Mouse (Mus musculus) spleen, postnatal 0 days (tissue): ENCODE data around the gene Armh3. TPM values are rescaled to one million over a fixed set of nuclear protein-coding genes. Genes with fewer than 3 reads are reported as not detected.

ENCODE experiments used
- polyA plus RNA-seq: library from polyadenylated mRNA; unstranded; fragments of >200 nt; fragmentation: Nextera tagmentation; extraction: Ambion mirVana; gene quantifications from 2 replicates; pipeline ENCODE4 v1.2.1, GENCODE M21; 2015

Armh3 gene
- polyA plus RNA-seq: 4.9 and 7.0 TPM in 2 replicates

GRCm38 (mm10) chr19:45997785-45998693 lies at the start of gene Armh3:
Gene Armh3, minus strand, starts transcription at chr19:45998488.

DNA sequence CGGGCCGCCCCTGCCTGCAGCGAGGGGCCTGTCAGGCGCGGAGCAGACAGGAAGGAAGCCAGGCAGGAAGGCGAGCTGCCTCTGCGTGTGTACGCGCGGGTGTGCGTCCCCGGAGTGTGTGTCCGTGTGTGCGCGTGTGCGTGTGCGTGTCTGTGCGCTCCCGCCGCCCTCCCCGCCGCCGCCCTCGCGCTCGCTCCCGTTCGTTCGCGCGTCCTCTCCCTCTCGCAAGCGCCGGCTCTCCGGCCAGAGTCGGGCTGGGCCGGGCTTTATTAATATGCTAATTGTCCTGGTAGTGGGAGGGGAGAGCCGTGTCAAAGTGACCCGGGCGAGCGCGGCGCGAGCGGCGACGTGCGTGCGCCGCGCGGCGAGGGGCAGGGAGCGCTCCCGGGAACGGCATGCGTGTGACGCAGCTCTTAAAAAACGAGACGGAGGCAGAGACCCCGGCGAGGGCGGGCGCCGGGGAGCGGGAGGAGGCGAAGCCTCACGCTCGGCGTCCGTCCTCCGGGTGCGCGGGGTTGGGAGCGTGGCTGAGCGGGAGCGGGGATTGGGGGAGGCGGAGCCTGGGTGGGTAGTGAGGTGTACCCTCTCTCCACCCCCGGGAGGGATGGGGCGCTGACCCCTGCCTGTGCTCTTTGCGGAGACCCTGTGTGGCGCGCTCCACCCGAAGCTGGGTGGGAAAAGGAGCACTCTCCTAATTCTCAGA lies 46.9 kb upstream of the Armh3 start, which contains the start of gene Ldb1:
Ldb1 (minus strand) TSS at position 222 of the 703 bp plus-strand sequence.

GRCm38 (mm10) chr19:46044271-46044992 lies 46.1 kb upstream of the Armh3 start, which contains the start of gene Pprc1:
Gene Pprc1, plus strand, starts transcription at chr19:46044886.

GRCm38 (mm10) chr19:46003371-46004226 lies 5.3 kb upstream of the Armh3 start, which contains the start of gene Hps6:
Gene Hps6, plus strand, starts transcription at chr19:46003508.

GRCm38 (mm10) chr19:45815831-45816405 lies 182.4 kb downstream of the Armh3 start, which contains the start of gene Kcnip2:
Gene Kcnip2, minus strand, starts transcription at chr19:45816061.

DNA sequence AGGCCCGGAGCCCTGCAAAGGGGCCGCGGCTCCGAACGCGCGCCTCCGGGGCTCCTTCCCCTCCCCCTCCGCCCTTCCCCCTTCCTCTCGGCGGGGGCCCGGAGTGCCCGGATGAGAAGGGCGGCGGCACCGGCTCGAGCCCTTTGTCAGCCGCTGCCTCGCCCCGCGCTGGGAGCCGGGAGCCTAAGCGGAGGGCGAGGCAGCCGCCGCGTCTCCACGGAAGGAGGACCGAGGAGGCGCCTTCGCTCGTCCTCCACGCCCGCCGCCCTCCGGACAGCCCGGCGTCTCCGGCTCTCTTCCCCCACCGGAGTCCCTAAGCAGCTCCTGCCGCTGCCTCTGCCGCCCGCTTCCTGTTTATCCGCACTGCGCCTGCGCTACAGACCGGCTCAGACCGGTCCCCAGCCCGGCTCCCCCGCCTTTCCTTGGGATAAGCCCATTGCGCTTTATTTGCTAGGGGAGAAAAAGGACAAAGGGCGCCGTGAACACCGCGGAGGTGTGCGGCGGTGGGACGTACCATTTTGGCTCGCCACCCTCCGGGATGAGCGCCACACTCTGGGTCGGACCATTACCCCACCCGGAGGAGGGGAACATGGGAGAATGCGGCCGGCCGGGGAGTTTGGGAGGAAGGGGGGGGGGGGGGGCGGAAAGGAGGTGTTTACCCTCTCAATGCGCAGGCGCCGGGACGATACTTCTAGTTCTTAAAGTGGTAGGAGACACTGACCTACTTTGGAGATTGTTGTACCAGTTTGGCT lies 214.9 kb downstream of the Armh3 start, which contains the start of gene Mgea5:
Mgea5 (minus strand) TSS at position 657 of the 752 bp plus-strand sequence.

Other genes starting within 250 kb of the Armh3 start
- gene Npm3, start 248.9 kb downstream of the Armh3 start, polyA plus RNA-seq: 17.4 and 20.0 TPM in 2 replicates
- gene Mgea5, start 214.7 kb downstream of the Armh3 start, polyA plus RNA-seq: 30.5 and 36.3 TPM in 2 replicates
- gene Kcnip2, start 182.4 kb downstream of the Armh3 start, polyA plus RNA-seq: 1.1 and 1.3 TPM in 2 replicates
- 3.2 and 3.6 TPM in 2 replicates for gene Hps6, start 5.0 kb upstream of the Armh3 start, polyA plus RNA-seq
- 15.5 and 19.1 TPM in 2 replicates for gene Pprc1, start 46.4 kb upstream of the Armh3 start, polyA plus RNA-seq
- gene Ldb1, start 46.7 kb upstream of the Armh3 start, polyA plus RNA-seq: 68.1 and 78.3 TPM in 2 replicates
- gene Nolc1, start 77.4 kb upstream of the Armh3 start, polyA plus RNA-seq: 56.7 and 62.2 TPM in 2 replicates
- 0.10 and 0.25 TPM in 2 replicates for gene Elovl3, start 133.4 kb upstream of the Armh3 start, polyA plus RNA-seq
- 0.34 TPM in 1 of 2 replicates, not detected in the other for gene Pitx3, start 149.8 kb upstream of the Armh3 start, polyA plus RNA-seq
- gene Gbf1, start 154.0 kb upstream of the Armh3 start, polyA plus RNA-seq: 14.4 and 17.6 TPM in 2 replicates